Mouse (Mus musculus) adrenal gland, postnatal 14 days (tissue): Measurements from ENCODE around the gene Stx5a. TPM values are rescaled to one million over a fixed set of nuclear protein-coding genes. Genes with fewer than 3 reads are reported as not detected.
"Not testable (repeated sequence)": the region's sequence is repeated elsewhere in the genome, so short reads cannot be mapped to it uniquely, and the experiment has no call there.

Experiments used
- DNase-seq: peaks from one replicate; pipeline ENCODE4 v3.0.0; 2021; ENCODE audit warnings: mixed read lengths
- total RNA-seq: library from RNA; stranded (reverse); gene quantifications from 2 replicates; pipeline ENCODE4 v1.2.3, GENCODE M21; 2021

Stx5a gene
- total RNA-seq, 1 experiment from 2014 or later, result 77.9 TPM

GRCm38 (mm10) chr19:8715868-8716766 lies 25.1 kb upstream of the Stx5a start:
- DNase-seq, result no peak

GRCm38 (mm10) chr19:8716767-8717475 lies 24.3 kb upstream of the Stx5a start:
- no peak for DNase-seq

DNA sequence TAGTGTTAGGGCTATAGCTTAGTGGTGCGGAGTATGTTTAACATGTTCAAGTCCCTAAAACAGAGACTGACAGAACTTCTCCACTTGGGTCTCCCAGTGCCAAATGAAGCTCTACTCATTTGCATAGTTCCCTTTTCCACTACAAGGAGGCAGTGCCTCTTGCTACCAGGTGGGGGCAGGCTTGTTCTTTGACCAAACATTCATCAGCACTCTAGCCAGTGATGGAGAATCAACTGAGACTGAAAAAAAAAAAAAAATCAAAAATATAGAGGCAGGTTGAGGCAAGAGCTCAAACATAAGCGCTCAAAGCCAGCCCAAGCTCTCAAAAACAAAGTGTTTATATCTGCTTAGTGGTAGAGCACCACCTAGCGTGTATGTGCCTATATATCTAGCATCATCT lies 22.9 kb upstream of the Stx5a start:
- DNase-seq, result peak; percentile 84

DNA sequence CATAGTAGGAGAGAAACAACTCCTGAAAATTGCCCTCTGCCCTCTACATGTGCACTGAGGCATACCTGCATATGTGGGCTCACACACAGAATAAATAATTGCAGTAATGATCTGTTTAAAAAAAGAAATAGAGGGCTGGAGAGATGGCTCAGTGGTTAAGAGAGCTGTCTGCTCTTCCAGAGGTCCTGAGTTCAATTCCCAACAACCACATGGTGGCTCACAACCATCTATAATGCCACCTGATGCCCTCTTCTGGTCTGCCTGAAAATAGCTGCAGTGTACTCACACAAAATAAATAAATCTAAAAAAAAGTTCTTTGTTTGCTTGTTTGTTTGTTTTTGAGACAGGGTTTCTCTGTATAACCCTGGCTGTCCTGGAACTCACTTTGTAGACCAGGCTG lies 22.2 kb upstream of the Stx5a start:
- not testable (repeated sequence) for DNase-seq

DNA sequence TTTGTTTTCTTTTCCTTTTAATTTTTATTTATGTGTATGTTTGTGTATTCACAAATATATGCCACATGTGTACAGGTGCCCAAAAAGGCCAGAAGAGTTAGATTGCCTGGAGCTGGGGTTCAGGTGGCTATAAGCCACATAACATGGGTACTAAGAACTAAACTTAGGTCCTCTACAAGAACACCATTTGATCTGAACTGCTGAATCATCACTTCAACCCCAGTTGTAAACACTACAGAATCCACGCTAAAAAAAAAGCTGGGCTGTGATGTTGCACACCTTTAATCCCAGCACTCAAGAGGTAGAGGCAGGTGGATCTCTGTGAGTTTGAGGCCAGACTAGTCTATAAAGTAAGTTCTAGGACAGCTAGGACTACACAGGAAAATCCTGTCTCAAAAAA lies 19.8 kb upstream of the Stx5a start:
- no peak for DNase-seq

GRCm38 (mm10) chr19:8722021-8722420 lies 19.2 kb upstream of the Stx5a start:
- no peak for DNase-seq

DNA sequence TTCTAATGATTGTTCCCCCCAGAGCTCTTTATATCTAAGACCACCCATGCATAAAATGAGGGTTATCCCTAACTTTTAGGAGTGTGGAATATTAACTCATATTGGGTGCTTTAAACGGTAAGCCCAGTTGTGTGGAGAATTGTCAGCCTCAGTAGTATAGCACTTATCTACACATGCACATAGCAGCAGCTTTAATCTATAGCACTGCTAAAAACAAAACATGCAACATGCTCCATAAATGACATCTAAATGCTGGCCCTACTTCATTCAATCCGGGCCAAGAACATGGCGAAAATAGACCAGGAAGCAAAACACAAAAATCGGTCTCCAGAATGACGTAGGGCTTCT lies 18.7 kb upstream of the Stx5a start:
- DNase-seq, result no peak

DNA sequence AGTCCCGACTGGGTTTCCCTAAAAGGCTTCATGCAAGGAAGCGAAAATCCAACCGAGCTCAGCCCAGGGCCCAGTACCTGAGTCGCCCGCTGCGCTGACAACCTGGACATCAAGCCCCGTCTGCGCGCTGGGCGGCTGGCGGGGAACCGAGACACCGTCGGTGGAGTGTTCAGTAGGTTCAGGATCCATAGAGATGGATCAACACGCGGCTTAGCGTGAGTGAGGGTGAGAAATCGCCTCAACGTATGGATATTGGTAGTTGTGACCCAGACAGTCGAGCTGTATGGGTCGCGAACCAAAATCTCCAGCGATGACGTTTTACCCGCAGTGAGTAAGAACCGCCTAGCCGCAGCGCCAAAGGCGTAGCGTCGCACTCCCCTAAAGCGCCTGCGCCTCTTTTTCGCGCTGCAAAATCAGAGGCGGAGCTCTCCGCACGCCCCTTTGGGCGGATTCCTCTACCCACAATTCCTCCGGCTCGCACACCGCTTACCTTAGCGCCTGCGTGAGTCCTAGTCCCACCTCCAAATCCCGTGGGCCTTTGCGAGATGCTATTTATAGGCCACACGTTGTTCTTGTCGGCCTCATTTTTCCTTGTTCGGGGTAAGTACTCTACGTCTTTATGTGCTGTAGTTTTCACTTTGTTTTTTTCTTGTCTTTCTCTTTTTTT lies 18.2 kb upstream of the Stx5a start, which contains the start of gene Slc3a2:
Gene Slc3a2 (minus strand): TSS at position 463 of the 667 bp plus-strand sequence.
- DNase-seq, result peak; percentile 97

- peak; percentile 28 for DNase-seq
These were observed 17.5 kb upstream of the Stx5a start for GRCm38 (mm10) chr19:8723574-8724346.

DNA sequence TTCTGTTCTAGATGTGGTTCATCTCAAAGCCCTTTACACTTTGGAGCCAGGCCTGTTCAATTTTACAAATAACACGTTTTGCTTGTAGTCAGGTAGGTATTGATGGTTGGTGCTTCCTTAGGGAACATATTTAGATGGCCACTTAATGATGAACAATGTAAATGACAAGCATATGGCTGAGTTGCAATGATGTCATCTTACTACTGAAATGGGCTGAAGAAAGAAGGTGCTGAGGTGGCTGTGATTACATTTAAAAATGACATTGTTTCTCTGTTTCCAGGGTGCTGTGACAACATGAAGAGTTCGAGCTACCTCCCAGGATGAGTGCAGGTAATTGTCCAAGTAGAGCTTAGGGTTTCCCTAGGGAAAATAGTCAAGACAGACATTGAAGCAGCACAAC lies 16.8 kb upstream of the Stx5a start:
- no peak for DNase-seq

DNA sequence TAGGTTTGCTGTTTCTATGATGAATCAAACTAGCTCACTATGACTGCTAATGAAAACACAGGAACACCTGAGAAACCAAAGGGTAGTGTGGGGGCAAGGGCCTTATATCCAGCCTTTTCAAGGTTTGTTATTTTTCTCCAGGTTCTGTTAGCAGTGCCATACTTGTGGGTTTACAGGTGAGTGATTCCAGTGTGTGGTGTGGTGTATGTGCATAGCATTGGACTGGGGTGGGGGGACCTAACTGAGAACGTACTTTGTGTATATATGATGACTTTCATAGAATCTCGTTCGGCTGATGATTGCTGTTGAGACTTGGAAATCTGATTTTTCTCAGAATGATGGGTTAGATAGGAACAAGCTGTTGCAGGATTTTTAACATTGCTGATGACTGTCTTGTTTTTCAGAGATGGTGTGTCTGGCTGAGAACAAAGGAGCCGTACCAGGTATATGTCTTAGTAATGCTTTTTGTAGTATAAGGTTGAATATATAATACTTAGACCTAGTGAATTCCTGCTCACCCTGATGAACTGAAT lies 16.1 kb upstream of the Stx5a start:
- DNase-seq, result no peak

- DNase-seq, result no peak
These were observed 14.4 kb upstream of the Stx5a start for GRCm38 (mm10) chr19:8726609-8727390.

- DNase-seq, result no peak
These were observed 13.6 kb upstream of the Stx5a start for GRCm38 (mm10) chr19:8727495-8728114.

DNA sequence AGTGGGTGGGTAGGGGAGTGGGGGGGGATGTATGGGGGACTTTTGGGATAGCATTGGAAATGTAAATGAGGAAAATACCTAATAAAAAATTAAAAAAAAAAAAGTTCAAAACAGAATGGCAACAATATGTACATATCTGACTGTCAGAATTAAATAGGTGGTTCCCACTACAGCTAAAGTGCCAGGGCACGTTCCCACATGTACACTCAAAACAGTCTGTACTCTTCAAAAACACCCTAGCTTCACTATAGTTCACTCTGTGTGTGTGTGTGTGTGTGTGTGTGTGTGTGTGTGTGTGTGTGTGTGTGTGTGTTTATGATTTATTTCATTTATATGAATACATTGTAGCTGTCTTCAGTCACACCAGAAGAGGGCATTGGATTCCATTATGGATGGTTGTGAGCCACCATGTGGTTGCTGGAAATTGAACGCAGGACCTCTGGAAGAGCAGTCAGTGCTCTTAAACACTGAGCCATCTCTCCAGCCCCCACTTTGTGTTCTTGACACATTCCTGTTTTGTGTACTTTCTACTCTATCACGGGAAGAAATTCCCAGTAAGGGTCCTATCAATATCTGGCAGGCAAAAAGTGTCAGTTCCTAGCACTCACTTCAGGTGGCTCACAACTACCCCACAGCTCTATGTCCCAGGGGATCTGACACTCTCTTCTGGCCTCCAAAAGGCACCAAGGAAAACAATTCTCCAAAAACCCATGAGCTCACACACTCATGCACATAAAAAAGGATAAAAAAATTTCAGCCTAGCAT lies 12.7 kb upstream of the Stx5a start:
- not testable (repeated sequence) for DNase-seq

DNA sequence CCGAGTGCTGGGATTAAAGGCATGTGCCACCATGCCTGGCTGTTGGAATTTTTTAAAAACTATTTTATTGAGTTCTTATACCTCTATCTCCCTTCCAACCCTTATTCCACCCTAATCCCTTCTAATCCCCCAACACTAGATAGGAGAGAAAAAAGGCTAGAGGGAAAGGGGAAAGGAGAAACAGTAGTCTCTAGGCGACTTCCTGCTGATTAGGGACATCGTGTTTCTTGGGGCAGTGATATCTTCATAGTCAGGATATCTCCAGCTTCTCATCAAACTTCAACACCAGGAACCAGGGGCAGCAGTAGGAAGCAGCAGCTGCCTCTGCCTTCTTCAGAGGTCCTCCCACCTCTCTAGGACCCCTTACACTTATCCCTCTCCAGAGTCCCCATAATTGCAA lies 6.9 kb upstream of the Stx5a start:
- DNase-seq, result no peak

- peak; percentile 94 for DNase-seq
These were observed 5.6 kb upstream of the Stx5a start, which contains the start of gene Wdr74 for GRCm38 (mm10) chr19:8735389-8736159. TSS of gene Wdr74 (plus strand) at chr19:8735827.

- no peak for DNase-seq
These were observed 5.1 kb upstream of the Stx5a start for GRCm38 (mm10) chr19:8736160-8736467.

GRCm38 (mm10) chr19:8738911-8739310 lies 2.3 kb upstream of the Stx5a start:
- DNase-seq, result no peak

DNA sequence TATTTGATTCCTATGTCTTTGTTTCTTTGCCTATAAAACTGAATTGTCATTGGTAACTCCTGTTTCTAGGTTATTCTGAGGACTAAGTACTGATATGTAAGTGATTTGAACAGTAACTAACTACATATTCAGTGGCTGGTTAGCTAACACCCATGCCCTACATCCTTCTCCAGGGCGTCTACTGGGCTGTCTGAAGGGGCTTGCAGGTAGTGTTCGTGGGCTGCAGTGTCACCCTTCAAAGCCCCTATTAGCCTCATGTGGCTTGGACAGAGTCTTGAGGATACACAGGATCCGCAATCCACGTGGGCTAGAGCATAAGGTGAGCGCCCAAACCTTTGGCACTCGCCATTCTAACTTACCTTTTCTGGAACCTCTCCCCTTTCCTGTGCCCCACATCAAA lies 1.6 kb upstream of the Stx5a start:
- DNase-seq, result no peak
